Mouse (Mus musculus): ENCODE results near the gene Gm21698. TPM values are rescaled to one million over a fixed set of nuclear protein-coding genes. Genes with fewer than 3 reads are reported as not detected.

The Gm21698 gene
- polyA plus RNA-seq, 1 experiment: not detected

Other genes with a start within 250 kb of the Gm21698 start
- gene Actr3b, start 228.7 kb downstream of the Gm21698 start, polyA plus RNA-seq (2012; fragmentation: generic; extraction: Trizol): 0.40 TPM
- gene Gm21663, start 46.3 kb downstream of the Gm21698 start, polyA plus RNA-seq (2012; fragmentation: generic; extraction: Trizol): not detected
- not detected for gene Gm21671, start 34.2 kb downstream of the Gm21698 start, polyA plus RNA-seq (2012; fragmentation: generic; extraction: Trizol)
- not detected for gene Gm21680, start 16.0 kb downstream of the Gm21698 start, polyA plus RNA-seq (2012; fragmentation: generic; extraction: Trizol)
- not detected for gene Gm1979, start 16.1 kb upstream of the Gm21698 start, polyA plus RNA-seq (2012; fragmentation: generic; extraction: Trizol)
- not detected for gene Gm5862, start 34.3 kb upstream of the Gm21698 start, polyA plus RNA-seq (2012; fragmentation: generic; extraction: Trizol)
- not detected for gene Speer4a, start 50.9 kb upstream of the Gm21698 start, polyA plus RNA-seq (2012; fragmentation: generic; extraction: Trizol)
- gene Gm7347, start 69.9 kb upstream of the Gm21698 start, polyA plus RNA-seq (2012; fragmentation: generic; extraction: Trizol): not detected
- not detected for gene Gm10471, start 100.6 kb upstream of the Gm21698 start, polyA plus RNA-seq (2012; fragmentation: generic; extraction: Trizol)
- not detected for gene 5031410I06Rik, start 116.7 kb upstream of the Gm21698 start, polyA plus RNA-seq (2012; fragmentation: generic; extraction: Trizol)
- not detected for gene Gm10220, start 132.8 kb upstream of the Gm21698 start, polyA plus RNA-seq (2012; fragmentation: generic; extraction: Trizol)

Data from myocyte (in vitro differentiated cells).